Mouse (Mus musculus) CH12.LX (cell line): ENCODE results near the gene Sult6b1. TPM values are rescaled to one million over a fixed set of nuclear protein-coding genes. Genes with fewer than 3 reads are reported as not detected.

Experiments used
- DNase-seq: peaks from one replicate; pipeline ENCODE4 v3.0.0-alpha.2; 2013; ENCODE audit errors: extremely low read depth
- H3K27ac ChIP-seq: 2 replicates; pipeline ENCODE4 v1.5.1; 2012; ENCODE audit warnings: low read depth, mild to moderate bottlenecking, control low read depth, moderate library complexity; ENCODE audit not compliant: insufficient read depth
- H3K27me3 ChIP-seq: replicated peaks from 2 replicates; pipeline ENCODE3; 2012; ENCODE audit warnings: inconsistent platforms
- H3K36me3 ChIP-seq, 2 experiments: replicated peaks in 1 of 2; 2 replicates each; pipeline versions ENCODE3 to v1.6.1; 2012; ENCODE audit warnings: inconsistent platforms in 1 of 2, low read length in 1 of 2, mild to moderate bottlenecking in 1 of 2, mixed read lengths in 1 of 2, moderate library complexity in 1 of 2; ENCODE audit not compliant: control insufficient read depth in 1 of 2, insufficient read depth in 1 of 2
- H3K4me1 ChIP-seq, 2 experiments: 2 replicates each; pipeline ENCODE4 v1.6.1; 2012; ENCODE audit warnings: inconsistent platforms in 1 of 2, moderate library complexity in 1 of 2; ENCODE audit not compliant: insufficient read depth in 2 of 2, control insufficient read depth in 1 of 2
- H3K4me2 ChIP-seq: 2 replicates; pipeline ENCODE4 v1.6.1; 2012; ENCODE audit warnings: low read depth, mild to moderate bottlenecking, control low read depth; ENCODE audit not compliant: poor library complexity, insufficient read depth, severe bottlenecking
- H3K4me3 ChIP-seq, 3 experiments: fragments of 150-350 bp in 1 of 3; sonication (generic) in 1 of 3; replicated peaks in 1 of 3; 2 replicates each; pipeline versions ENCODE3 to v1.5.1; 2011 to 2012; ENCODE audit warnings: low read depth in 2 of 3, low read length in 2 of 3, mild to moderate bottlenecking in 2 of 3, moderate library complexity in 2 of 3, control low read depth in 1 of 3, improper control_type of control experiment in 1 of 3, inconsistent platforms in 1 of 3, mixed read lengths in 1 of 3; ENCODE audit not compliant: poor library complexity in 1 of 3
- H3K79me2 ChIP-seq: replicated peaks from 2 replicates; pipeline ENCODE4 v1.6.1; 2012; ENCODE audit warnings: mild to moderate bottlenecking, moderate library complexity; ENCODE audit not compliant: control insufficient read depth, poor library complexity, insufficient read depth, severe bottlenecking; ENCODE audit errors: extremely low read depth
- H3K9ac ChIP-seq: 2 replicates; pipeline ENCODE4 v1.6.1; 2012; ENCODE audit warnings: low read depth, mild to moderate bottlenecking, control low read depth, moderate library complexity; ENCODE audit not compliant: insufficient read depth
- H3K9me3 ChIP-seq: replicated peaks from 2 replicates; pipeline ENCODE3; 2012; ENCODE audit warnings: low read length, inconsistent platforms, mixed read lengths
- BHLHE40 ChIP-seq: IDR thresholded peaks from 2 replicates; pipeline ENCODE4 v1.6.1; 2011; ENCODE audit warnings: mild to moderate bottlenecking, low read depth, low read length, improper control_type of control experiment
- CHD1 ChIP-seq: IDR thresholded peaks from 2 replicates; pipeline ENCODE4 v1.6.1; 2012; ENCODE audit warnings: low read depth, low read length, improper control_type of control experiment, inconsistent platforms
- CHD2 ChIP-seq: IDR thresholded peaks from 2 replicates; pipeline ENCODE4 v1.6.1; 2011; ENCODE audit warnings: low read length, improper control_type of control experiment
- CTCF ChIP-seq, 2 experiments: IDR thresholded peaks in 1 of 2; conservative IDR thresholded peaks in 1 of 2; 2 replicates each; pipeline ENCODE4 v1.5.1; 2011 to 2012; ENCODE audit warnings: low read depth in 2 of 2, low read length in 2 of 2, improper control_type of control experiment in 1 of 2, inconsistent platforms in 1 of 2, mild to moderate bottlenecking in 1 of 2, moderate library complexity in 1 of 2
- E2F4 ChIP-seq: IDR thresholded peaks from 2 replicates; pipeline ENCODE4 v1.6.1; 2011; ENCODE audit warnings: low read depth, low read length, improper control_type of control experiment; ENCODE audit not compliant: insufficient replicate concordance
- ELF1 ChIP-seq: IDR thresholded peaks from 2 replicates; pipeline ENCODE4 v1.6.1; 2014; ENCODE audit warnings: low read depth, mild to moderate bottlenecking, inconsistent platforms, low read length, improper control_type of control experiment
- EP300 ChIP-seq: IDR thresholded peaks from 2 replicates; pipeline ENCODE4 v1.6.1; 2011; ENCODE audit warnings: low read length, improper control_type of control experiment
- ETS1 ChIP-seq: conservative IDR thresholded peaks from 2 replicates; pipeline ENCODE4 v1.6.1; 2012; ENCODE audit warnings: low read depth, mild to moderate bottlenecking, inconsistent platforms, low read length, improper control_type of control experiment, moderate library complexity
- GABPA ChIP-seq: IDR thresholded peaks from 2 replicates; pipeline ENCODE4 v1.6.1; 2012; ENCODE audit warnings: low read depth, low read length, improper control_type of control experiment, inconsistent platforms; ENCODE audit not compliant: insufficient replicate concordance
- HCFC1 ChIP-seq: IDR thresholded peaks from 2 replicates; pipeline ENCODE4 v1.6.1; 2012; ENCODE audit warnings: low read depth, mild to moderate bottlenecking, inconsistent platforms, low read length, improper control_type of control experiment
- IRF4 ChIP-seq: IDR thresholded peaks from 2 replicates; pipeline ENCODE4 v1.6.1; 2014; ENCODE audit warnings: low read depth, mild to moderate bottlenecking, inconsistent platforms, low read length, improper control_type of control experiment
- JUN ChIP-seq: IDR thresholded peaks from 2 replicates; pipeline ENCODE4 v1.6.1; 2011; ENCODE audit warnings: low read depth, mild to moderate bottlenecking, low read length, improper control_type of control experiment, moderate library complexity; ENCODE audit not compliant: insufficient read depth
- JUND ChIP-seq: conservative IDR thresholded peaks from 2 replicates; pipeline ENCODE4 v1.6.1; 2011; ENCODE audit warnings: low read depth, low read length, improper control_type of control experiment
- KAT2A ChIP-seq: IDR thresholded peaks from 2 replicates; pipeline ENCODE4 v1.6.1; 2012; ENCODE audit warnings: low read length, improper control_type of control experiment, inconsistent platforms; ENCODE audit not compliant: insufficient replicate concordance
- MAFK ChIP-seq: IDR thresholded peaks from 2 replicates; pipeline ENCODE4 v1.6.1; 2011; ENCODE audit warnings: low read length, improper control_type of control experiment; ENCODE audit not compliant: insufficient replicate concordance
- MAX ChIP-seq: IDR thresholded peaks from 2 replicates; pipeline ENCODE4 v1.6.1; 2011; ENCODE audit warnings: low read length, improper control_type of control experiment
- MAZ ChIP-seq: IDR thresholded peaks from 2 replicates; pipeline ENCODE4 v1.6.1; 2012; ENCODE audit warnings: low read depth, mild to moderate bottlenecking, inconsistent platforms, low read length, improper control_type of control experiment, moderate library complexity
- MEF2A ChIP-seq: IDR thresholded peaks from 2 replicates; pipeline ENCODE4 v1.6.1; 2014; ENCODE audit warnings: low read depth, mild to moderate bottlenecking, inconsistent platforms, low read length, improper control_type of control experiment, borderline replicate concordance
- MXI1 ChIP-seq: IDR thresholded peaks from 2 replicates; pipeline ENCODE4 v1.6.1; 2011; ENCODE audit warnings: mild to moderate bottlenecking, low read depth, low read length, improper control_type of control experiment
- MYC ChIP-seq: IDR thresholded peaks from 2 replicates; pipeline ENCODE4 v1.6.1; 2011; ENCODE audit warnings: low read depth, mild to moderate bottlenecking, improper control_type of control experiment, low read length
- NELFE ChIP-seq: IDR thresholded peaks from 2 replicates; pipeline ENCODE4 v1.6.1; 2011; ENCODE audit warnings: low read depth, low read length, improper control_type of control experiment
- NRF1 ChIP-seq: IDR thresholded peaks from 2 replicates; pipeline ENCODE4 v1.6.1; 2014; ENCODE audit warnings: low read depth, mild to moderate bottlenecking, inconsistent platforms, low read length, improper control_type of control experiment, moderate library complexity
- PAX5 ChIP-seq: IDR thresholded peaks from 2 replicates; pipeline ENCODE4 v1.6.1; 2012; ENCODE audit warnings: low read length, inconsistent platforms, mixed read lengths
- POLR2A ChIP-seq: IDR thresholded peaks from 2 replicates; pipeline ENCODE4 v1.6.1; 2011; ENCODE audit warnings: low read depth, mild to moderate bottlenecking, improper control_type of control experiment, low read length
- POLR2AphosphoS2 ChIP-seq: IDR thresholded peaks from 2 replicates; pipeline ENCODE4 v1.6.1; 2011; ENCODE audit warnings: low read depth, low read length, improper control_type of control experiment
- RAD21 ChIP-seq: IDR thresholded peaks from 2 replicates; pipeline ENCODE4 v1.6.1; 2011; ENCODE audit warnings: low read depth, mild to moderate bottlenecking, low read length, improper control_type of control experiment, moderate library complexity
- RCOR1 ChIP-seq: conservative IDR thresholded peaks from 2 replicates; pipeline ENCODE4 v1.6.1; 2012; ENCODE audit warnings: low read depth, mild to moderate bottlenecking, inconsistent platforms, low read length, improper control_type of control experiment
- SIN3A ChIP-seq: IDR thresholded peaks from 2 replicates; pipeline ENCODE4 v1.6.1; 2012; ENCODE audit warnings: low read length, improper control_type of control experiment, inconsistent platforms
- SMC3 ChIP-seq: IDR thresholded peaks from 2 replicates; pipeline ENCODE4 v1.6.1; 2011; ENCODE audit warnings: low read depth, low read length, improper control_type of control experiment
- TBP ChIP-seq: conservative IDR thresholded peaks from 2 replicates; pipeline ENCODE4 v1.6.1; 2011; ENCODE audit warnings: low read depth, low read length, improper control_type of control experiment
- TCF12 ChIP-seq: IDR thresholded peaks from 2 replicates; pipeline ENCODE4 v1.6.1; 2014; ENCODE audit warnings: low read depth, mild to moderate bottlenecking, inconsistent platforms, low read length, improper control_type of control experiment
- UBTF ChIP-seq: IDR thresholded peaks from 2 replicates; pipeline ENCODE4 v1.6.1; 2012; ENCODE audit warnings: low read depth, mild to moderate bottlenecking, inconsistent platforms, low read length, improper control_type of control experiment, moderate library complexity
- USF1 ChIP-seq: IDR thresholded peaks from 2 replicates; pipeline ENCODE4 v1.6.1; 2014; ENCODE audit warnings: low read depth, mild to moderate bottlenecking, inconsistent platforms, low read length, improper control_type of control experiment
- USF2 ChIP-seq: conservative IDR thresholded peaks from 2 replicates; pipeline ENCODE4 v1.6.1; 2011; ENCODE audit warnings: low read depth, low read length, improper control_type of control experiment
- ZC3H11A ChIP-seq: IDR thresholded peaks from 2 replicates; pipeline ENCODE4 v1.6.1; 2012; ENCODE audit warnings: low read depth, mild to moderate bottlenecking, inconsistent platforms, low read length, improper control_type of control experiment
- ZKSCAN1 ChIP-seq: IDR thresholded peaks from 2 replicates; pipeline ENCODE4 v1.6.1; 2012; ENCODE audit warnings: low read depth, inconsistent platforms, low read length, improper control_type of control experiment, borderline replicate concordance
- ZMIZ1 ChIP-seq: IDR thresholded peaks from 2 replicates; pipeline ENCODE4 v1.6.1; 2012; ENCODE audit warnings: low read depth, mild to moderate bottlenecking, inconsistent platforms, low read length, improper control_type of control experiment
- ZNF384 ChIP-seq: IDR thresholded peaks from 2 replicates; pipeline ENCODE4 v1.6.1; 2012; ENCODE audit warnings: low read depth, low read length, improper control_type of control experiment, inconsistent platforms
- dilution Hi-C: fragments of 300-500 bp; cut with MboI; formaldehyde crosslinking; loops from 2 replicates; pipeline ENCODE4 v1.14.3; 2020; ENCODE audit warnings: low sequenced_read_pairs; ENCODE audit not compliant: extremely low pct_unique_long_range_greater_than_20kb, extremely low pct_ligation_motif_present
- in situ Hi-C: fragments of 300-500 bp; cut with MboI; formaldehyde crosslinking; loops from 3 replicates; pipeline ENCODE4 v1.14.3; 2019; ENCODE audit warnings: low sequenced_read_pairs, low pct_ligation_motif_present, low pct_unique_long_range_greater_than_20kb, mixed read lengths
- polyA plus RNA-seq: library from polyadenylated mRNA; unstranded; fragments of >175 nt; gene quantifications from 2 replicates; pipeline ENCODE4 v1.2.1, GENCODE M21; 2012; ENCODE audit warnings: low read depth; ENCODE audit not compliant: insufficient read length
- total RNA-seq, 2 experiments: library from RNA; depleted of rRNA; stranded (reverse); fragments of 300-350 nt in 1 of 2; fragments of >200 nt in 1 of 2; gene quantifications; 2 replicates each; pipeline ENCODE4 v1.2.3; 2012 to 2014

Sult6b1 gene
- total and polyA plus RNA-seq, 3 experiments = 0.34 to 0.46 TPM; not detected in 1

- H3K9me3 ChIP-seq = no peaks in the 10 kb centered on the region
- H3K27me3 ChIP-seq = no peaks in the 10 kb centered on the region
- peaks cover 0 to 26% of the 10 kb centered on the region in 2 experiments; a peak in 2 of 4 replicates for H3K4me1 ChIP-seq
- no peak for TF ChIP-seq ZMIZ1
- TF ChIP-seq JUND = no peak
- TF ChIP-seq MXI1 = peak; percentile 80
- no peak for TF ChIP-seq RAD21
- no peak for TF ChIP-seq USF1
- TF ChIP-seq RCOR1 = no peak
- no peak for TF ChIP-seq MAZ
- peak; percentile 74; the same call in 1 of the 2 replicates for TF ChIP-seq TCF12
- no peak for TF ChIP-seq MEF2A
- no peak for TF ChIP-seq EP300
- no peak for TF ChIP-seq ZNF384
- peak; percentile 82 for TF ChIP-seq ELF1
- no peak for TF ChIP-seq KAT2A
- TF ChIP-seq SIN3A = 0 out of 2 replicates have a peak, but pooled peaks have one; percentile 57
- TF ChIP-seq ZKSCAN1 = no peak
- no peak for TF ChIP-seq MAX
- TF ChIP-seq BHLHE40 = no peak
- TF ChIP-seq IRF4 = 0 out of 2 replicates have a peak, but pooled peaks have one; percentile 4
- peak; percentile 71 for TF ChIP-seq HCFC1
- no peak for TF ChIP-seq GABPA
- no peak for TF ChIP-seq JUN
- TF ChIP-seq ZC3H11A = no peak
- TF ChIP-seq NELFE = peak; percentile 77
- no peak for TF ChIP-seq ETS1
- TF ChIP-seq CHD2 = no peak
- peak; percentile 57; the same call in 1 of the 2 replicates for TF ChIP-seq TBP
- no peak for TF ChIP-seq MYC
- TF ChIP-seq CHD1 = no peak
- TF ChIP-seq NRF1 = peak; percentile 100
- TF ChIP-seq E2F4 = no peak
- no peak for TF ChIP-seq MAFK
- TF ChIP-seq USF2 = no peak
- no peak for TF ChIP-seq SMC3
- TF ChIP-seq PAX5 = no peak
- TF ChIP-seq CTCF (conservative IDR thresholded peaks at IDR 0.05 in 1 of 2, IDR thresholded peaks at IDR 0.05 in 1 of 2; ENCODE audit: low read depth in 2 of 2, low read length in 2 of 2) = no peak
- peak; percentile 87 for TF ChIP-seq POLR2A
- TF ChIP-seq UBTF = no peak; the same call in 1 of the 2 replicates
- no peak for TF ChIP-seq POLR2AphosphoS2
- DNase-seq = peak; percentile 98
- peak within 1 kb of the TSS; percentile 88 to 92 (median 92) for H3K4me3 ChIP-seq
- H3K9ac ChIP-seq = peak within 1 kb of the TSS; percentile 92
- peak within 1 kb of the TSS; percentile 70 for H3K27ac ChIP-seq
- in situ Hi-C loops = no loop called here
- H3K4me2 ChIP-seq = peak within 1 kb of the TSS; percentile 51; the same call in 1 of the 2 replicates
- H3K79me2 ChIP-seq = no peaks in the 10 kb centered on the region; the same call in 1 of the 2 replicates
- dilution Hi-C loops = no loop called here
- peaks cover 13 to 44% of the 10 kb centered on the region in 2 experiments for H3K36me3 ChIP-seq
Measured at GRCm38 (mm10) chr17:78834856-78835835, 71.6 kb downstream of the Sult6b1 start, which contains the start of the genes Heatr5b and Gpatch11. TSS of gene Heatr5b (minus strand) at chr17:78835364. TSS of gene Gpatch11 (plus strand) at chr17:78835567.
